Mouse (Mus musculus) cerebellum, adult 2 months (tissue): ENCODE data around the gene Ralbp1.

Source experiments
- CTCF ChIP-seq: fragments of 200-500 bp; IDR thresholded peaks from 2 replicates; pipeline ENCODE4 v1.5.1; 2011; ENCODE audit warnings: low read depth, mild to moderate bottlenecking, control low read depth, low read length, moderate library complexity, borderline replicate concordance; ENCODE audit not compliant: insufficient read depth
- POLR2A ChIP-seq: fragments of 200-500 bp; IDR thresholded peaks from 2 replicates; pipeline ENCODE4 v1.6.1; 2011; ENCODE audit warnings: low read length, control low read depth, borderline replicate concordance; ENCODE audit not compliant: insufficient read depth

DNA sequence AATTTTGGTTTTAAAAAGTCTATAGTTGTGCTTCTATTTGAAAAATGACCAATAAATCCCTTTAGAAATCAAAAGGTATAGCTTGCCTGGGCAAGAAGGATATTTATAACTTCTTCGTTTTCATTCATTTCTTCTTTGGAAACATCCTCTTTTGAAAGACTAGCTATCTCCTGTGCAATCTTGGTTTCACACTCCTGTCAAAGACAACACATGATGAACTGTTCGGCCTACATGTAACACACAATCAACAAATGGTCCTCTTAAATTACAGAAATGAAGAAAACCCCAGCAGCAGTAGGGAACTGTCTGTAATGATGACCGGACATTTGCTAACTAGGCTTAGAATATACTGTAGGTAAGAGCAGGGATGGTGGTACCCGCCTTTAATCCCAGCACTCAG is 31.6 kb downstream of the Ralbp1 start:
- TF ChIP-seq POLR2A (no peak), CTCF (no peak)
